Mouse (Mus musculus) kidney, adult 8-10 months (tissue): ENCODE measurements at regions not wholly inside any gene's neighbourhood (a gene's known extent, or its start where the extent isn't known, plus 50 kb on each side); places are given as distances from the start of the nearest gene placed in this dataset.
A peak's percentile ranks its signal among the peaks of the same experiment; 100 is the strongest.
"Not testable (repeated sequence)": the region's sequence is repeated elsewhere in the genome, so short reads cannot be mapped to it uniquely, and the experiment has no call there.

Experiments used
- DNase-seq, 2 experiments: peaks; one replicate each; pipeline ENCODE4 v3.0.0; 2022

DNA sequence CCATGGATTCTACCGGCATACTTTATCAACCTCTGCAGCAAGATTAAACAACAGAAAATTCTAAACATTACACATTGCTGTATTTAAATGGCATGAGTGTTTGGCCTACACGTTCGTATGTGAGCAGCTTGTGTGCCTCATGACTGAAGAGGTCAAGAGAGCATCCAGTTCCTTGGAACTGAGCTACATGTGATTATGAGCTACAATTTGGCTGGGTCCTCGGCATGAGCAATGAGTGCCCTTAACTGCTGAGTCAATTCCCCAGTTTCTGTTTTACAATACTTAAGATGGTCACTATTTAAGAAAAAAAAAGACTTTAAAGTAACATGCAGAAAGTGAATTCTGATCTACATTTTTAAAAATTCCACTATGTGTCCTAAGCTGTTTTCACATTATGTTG, 338.4 kb upstream of the Gpc6 start:
- DNase-seq, result no peak

- DNase-seq, result no peak
Observed at GRCm38 (mm10) chr14:116589529-116589928, 335.6 kb upstream of the Gpc6 start.

- DNase-seq, result no peak
Observed at GRCm38 (mm10) chr14:116590111-116590510, 335.0 kb upstream of the Gpc6 start.

DNA sequence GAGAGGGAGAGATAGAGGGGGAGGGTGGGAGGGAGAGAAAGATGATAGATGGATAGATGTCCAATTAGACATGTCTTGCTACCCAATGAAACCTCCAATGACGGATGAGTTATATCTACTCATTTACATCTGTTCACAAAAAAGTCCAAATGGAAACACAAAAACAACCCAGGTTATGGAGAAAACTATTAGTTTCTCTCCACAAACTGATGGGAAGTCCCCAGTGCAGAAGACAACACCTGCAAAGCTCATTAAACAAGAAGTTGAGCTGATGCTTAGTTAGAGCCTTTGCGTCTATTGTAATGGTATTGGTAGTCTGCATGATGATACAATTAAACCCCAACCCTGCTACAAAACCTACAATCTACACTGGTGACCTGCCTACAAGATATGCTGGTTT, 317.0 kb upstream of the Gpc6 start:
- no peak for DNase-seq

DNA sequence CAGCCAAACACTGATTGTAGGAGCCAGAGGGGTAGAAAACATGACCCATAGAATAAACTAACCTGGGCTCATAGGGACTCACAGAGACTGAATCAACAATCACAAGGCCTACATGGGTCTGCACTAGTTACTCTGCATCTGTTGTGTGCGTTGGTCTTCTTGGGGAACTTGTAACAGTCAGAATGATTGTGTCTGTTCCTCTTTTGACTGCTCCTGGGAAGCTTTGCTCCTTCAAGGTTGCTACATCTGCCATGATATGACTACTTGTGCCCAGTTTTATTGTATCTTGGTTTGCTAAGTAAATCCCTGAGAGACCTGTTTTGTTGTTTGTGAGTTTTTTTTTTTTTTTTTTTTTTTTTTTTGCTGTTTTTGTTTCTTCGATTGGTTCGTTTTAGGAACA, 313.9 kb upstream of the Gpc6 start:
- DNase-seq, result no peak

GRCm38 (mm10) chr14:116632181-116632580, 292.9 kb upstream of the Gpc6 start:
- no peak for DNase-seq

DNA sequence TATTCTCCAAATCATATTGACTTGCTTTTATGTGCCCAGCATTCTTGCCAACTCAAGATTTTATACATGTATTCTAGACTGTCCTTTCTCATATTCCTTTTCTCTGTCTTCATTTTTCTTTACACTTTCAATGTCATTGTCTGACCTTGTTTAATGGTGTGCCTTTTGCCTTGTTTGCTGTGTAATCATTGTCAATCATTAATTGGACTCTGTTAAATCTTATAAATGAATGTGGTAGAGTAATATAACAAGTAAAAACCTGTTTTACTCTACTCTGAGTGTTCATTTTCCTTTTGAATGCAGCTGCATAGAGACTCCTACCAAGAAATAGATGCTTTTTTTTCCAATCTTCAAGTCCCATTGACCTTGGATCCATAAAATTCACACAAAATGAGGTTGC, 283.0 kb upstream of the Gpc6 start:
- peak in 1 of 2 experiments; percentile 13 for DNase-seq

GRCm38 (mm10) chr14:116651897-116652296, 273.2 kb upstream of the Gpc6 start:
- DNase-seq, result no peak

- DNase-seq, result peak in 1 of 2 experiments; percentile 2
Observed at GRCm38 (mm10) chr14:116683909-116684308, 241.2 kb upstream of the Gpc6 start.

- DNase-seq, result no peak
Observed at GRCm38 (mm10) chr14:116697675-116698074, 227.4 kb upstream of the Gpc6 start.

- no peak for DNase-seq
Observed at GRCm38 (mm10) chr14:116698437-116698836, 226.7 kb upstream of the Gpc6 start.

DNA sequence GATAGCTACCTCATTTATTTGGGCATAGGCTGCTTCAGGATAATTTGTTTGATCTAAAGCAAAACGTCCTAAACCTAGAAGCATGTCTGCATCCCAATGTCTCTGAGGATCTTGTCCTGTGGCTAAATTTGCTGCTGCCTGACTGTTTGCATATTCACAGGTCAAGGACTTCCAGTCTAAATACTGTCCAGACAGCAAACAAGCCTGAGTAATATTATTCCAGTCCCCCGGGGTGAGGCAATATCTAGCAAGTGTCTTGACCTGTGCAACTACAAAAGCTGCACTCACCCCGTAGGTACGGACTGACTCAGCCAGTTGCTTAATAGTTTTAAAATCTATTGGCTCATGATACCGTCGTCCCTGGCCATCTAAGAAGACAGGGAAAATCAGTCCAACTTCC, 190.5 kb upstream of the Gpc6 start:
- DNase-seq, result not testable (repeated sequence)

GRCm38 (mm10) chr14:116754438-116755157, 170.5 kb upstream of the Gpc6 start:
- DNase-seq, result no peak

GRCm38 (mm10) chr14:116761429-116761828, 163.7 kb upstream of the Gpc6 start:
- no peak for DNase-seq

GRCm38 (mm10) chr14:116771120-116771519, 154.0 kb upstream of the Gpc6 start:
- DNase-seq, result no peak

DNA sequence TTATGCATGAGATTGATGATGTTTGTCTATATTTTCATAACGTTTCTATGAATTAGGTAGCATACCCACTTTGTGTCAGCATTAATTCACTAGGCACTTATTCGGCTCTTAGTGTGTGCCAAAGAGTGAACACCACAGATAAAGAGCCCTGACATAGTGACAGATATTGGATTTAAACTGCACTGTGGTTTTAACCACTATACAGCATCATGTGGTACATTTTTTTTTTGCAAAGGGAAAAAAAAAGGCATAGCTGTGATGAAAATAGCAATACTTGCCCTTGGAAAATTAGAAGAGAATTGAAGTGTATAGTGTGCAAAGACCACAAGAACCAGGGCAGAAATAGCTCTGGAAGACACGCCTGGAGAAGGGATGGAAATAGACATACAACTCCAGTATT, 153.4 kb upstream of the Gpc6 start:
- no peak for DNase-seq

DNA sequence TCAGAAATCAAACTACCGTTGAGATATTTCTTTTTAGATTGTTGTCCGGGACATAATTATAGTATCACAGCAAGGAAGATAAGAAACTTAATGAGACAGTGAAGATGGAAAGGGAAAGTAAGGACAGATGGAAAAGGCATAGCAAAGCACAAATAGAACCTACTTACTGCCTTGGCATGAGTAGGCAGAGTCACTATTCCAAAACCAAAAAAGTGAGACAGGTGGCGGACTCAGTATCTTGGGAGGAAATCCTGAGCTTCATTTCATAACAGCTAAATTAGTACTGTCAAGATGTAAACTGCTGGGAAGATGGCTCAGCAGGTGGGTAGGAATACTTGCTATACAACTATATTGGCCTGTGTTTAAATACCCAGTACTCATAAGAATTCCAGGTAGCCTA, 145.5 kb upstream of the Gpc6 start:
- no peak for DNase-seq

DNA sequence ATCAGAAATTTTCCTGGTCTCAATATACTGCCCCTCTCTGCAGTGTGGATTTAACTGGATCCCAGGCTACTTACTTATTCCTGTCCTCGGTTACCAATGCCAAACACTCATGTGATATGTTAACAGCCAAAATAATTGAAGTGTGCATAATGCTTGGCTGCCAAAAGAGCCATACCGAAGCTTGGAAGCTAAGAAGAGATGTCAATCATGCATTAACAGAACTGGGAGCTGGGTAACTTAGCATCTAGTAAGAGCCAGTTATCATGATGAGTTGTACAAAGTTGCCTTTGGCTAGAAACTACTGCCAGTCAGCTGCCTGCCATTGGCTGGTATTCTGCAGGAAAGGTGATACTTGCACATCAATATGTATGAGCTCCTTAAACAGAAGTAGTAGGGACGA, 141.3 kb upstream of the Gpc6 start:
- DNase-seq, result no peak

DNA sequence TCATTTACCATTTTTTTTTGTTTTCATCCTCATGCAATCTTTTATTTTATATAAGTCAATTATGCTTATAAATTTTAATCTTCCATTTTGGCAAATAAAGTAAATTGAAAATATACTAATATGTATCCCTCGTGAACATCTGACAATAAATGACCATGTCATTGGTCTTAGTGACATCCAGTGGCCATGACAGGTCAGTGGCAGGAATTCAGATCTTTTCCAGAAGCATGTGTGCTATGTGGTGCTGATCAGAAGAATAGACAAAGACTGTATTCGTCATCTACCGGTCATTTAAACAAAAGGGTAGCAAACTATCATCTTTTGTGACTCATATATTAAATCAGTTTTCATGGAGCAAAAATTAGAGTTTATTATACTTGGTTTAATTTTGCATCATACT, 118.6 kb upstream of the Gpc6 start:
- no peak for DNase-seq

DNA sequence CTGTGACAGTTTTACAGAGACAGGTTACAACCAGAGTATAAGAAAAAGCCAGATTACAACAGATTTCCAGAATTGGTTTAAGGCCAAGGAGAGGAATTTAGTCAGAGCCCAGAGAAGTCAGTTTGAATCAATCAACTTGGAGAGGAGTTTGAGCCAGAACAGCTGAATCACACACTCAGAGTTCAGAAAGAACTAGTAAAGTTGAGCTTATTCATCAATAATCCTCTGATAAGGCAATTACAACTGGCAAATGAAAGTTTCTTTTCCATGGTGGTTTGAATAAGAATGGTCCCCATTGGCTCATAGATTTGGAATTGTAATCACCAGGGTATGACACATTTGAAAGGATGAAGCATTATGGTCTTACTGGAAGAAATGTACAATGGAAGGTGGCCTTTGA, 116.5 kb upstream of the Gpc6 start:
- DNase-seq, result no peak

DNA sequence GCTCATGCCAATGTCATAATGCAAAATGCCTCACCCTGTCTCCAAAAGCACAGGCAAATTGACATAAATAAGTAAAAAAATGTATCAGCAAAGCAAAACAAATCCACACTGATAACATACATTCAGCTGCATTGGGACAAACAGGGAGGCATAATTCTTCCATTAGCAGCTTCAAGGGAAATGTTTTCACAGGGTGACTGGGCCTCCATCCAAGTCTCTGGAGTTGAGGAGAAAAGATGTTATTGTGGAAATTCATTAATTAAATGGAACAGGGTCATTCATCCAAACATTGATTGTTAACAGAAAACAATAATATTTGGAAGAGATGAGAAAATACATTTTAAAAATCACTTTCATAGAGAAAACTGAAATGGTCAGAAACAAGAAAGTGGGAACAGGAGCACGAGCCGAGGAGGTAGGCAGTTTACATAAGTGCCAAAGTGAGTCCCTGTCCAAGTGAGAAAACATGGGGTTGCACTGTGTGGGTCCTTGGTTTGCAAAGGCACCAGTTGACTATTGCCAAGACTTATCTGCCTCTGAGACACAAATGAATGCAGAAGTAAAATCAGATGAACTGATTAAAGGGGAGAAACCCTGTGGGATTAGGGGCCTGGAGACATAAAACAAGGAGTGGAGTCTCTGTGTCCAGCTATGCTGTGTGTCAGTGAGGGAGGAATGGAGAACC, 114.3 kb upstream of the Gpc6 start:
- DNase-seq, result no peak

DNA sequence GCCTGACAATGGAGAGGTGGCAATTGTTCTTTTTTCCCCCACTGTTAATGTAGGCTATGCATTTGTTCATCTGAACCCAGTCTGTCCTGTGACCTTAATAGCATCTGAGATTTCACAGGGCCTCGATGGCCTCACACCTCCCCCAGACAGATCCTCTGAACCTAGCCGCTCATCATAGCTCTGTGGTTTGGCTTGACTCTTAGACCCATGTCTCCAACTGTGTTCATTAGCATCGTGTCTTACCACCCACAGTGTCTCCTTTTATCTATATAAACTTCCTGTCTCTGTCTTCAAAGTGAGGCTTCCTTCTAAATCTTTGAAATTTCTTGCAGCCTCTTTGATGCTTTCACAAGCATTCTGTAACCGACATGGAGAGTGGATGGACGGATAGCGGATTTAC, 87.9 kb upstream of the Gpc6 start:
- DNase-seq, result no peak

GRCm38 (mm10) chr14:116869437-116869836, 55.7 kb upstream of the Gpc6 start:
- no peak for DNase-seq

DNA sequence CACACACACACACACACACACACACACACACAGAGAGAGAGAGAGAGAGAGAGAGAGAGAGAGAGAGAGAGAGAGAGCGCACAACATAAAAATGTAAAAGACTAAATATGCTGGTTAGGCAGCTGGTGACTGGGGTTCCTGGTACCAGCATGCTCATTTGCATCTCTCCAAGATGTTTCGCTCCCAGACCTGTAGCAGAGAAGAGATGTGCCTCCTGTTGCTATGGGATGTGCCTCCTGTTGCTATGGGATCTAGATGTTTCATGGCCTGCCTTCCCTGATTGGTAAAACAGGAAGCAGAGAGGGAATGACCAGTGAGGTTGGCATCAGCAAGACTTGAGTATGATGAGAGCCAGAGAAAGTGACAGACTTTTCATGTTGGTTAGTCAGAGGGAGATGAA, 55.1 kb upstream of the Gpc6 start:
- no peak for DNase-seq
